Mouse (Mus musculus): ENCODE measurements at regions not wholly inside any gene's neighbourhood (a gene's known extent, or its start where the extent isn't known, plus 50 kb on each side); places are given as distances from the start of the nearest gene placed in this dataset.
A peak's percentile ranks its signal among the peaks of the same experiment; 100 is the strongest.

- H3K9ac ChIP-seq (ENCODE audit: low read length): no peak overlapping the region
- H3K9me3 ChIP-seq (ENCODE audit: control insufficient read depth, low read length): no peaks in the 10 kb centered on the region
- no peak for DNase-seq (ENCODE audit: low spot score)
- no peaks in the 10 kb centered on the region for H3K27me3 ChIP-seq (ENCODE audit: control insufficient read depth, insufficient read depth, low read length)
- 76% methylated on average over 4 of the region's 4 CpGs for WGBS
- no peaks in the 10 kb centered on the region for H3K4me1 ChIP-seq (replicated peaks; ENCODE audit: control insufficient read depth, insufficient read depth)
- no peak overlapping the region for H3K4me2 ChIP-seq (replicated peaks; ENCODE audit: low read depth)
- ATAC-seq (ENCODE audit: low FRiP score, low TSS enrichment): no peak
- TF ChIP-seq EP300 (optimal IDR thresholded peaks at IDR 0.05): no peak
- H3K36me3 ChIP-seq (ENCODE audit: control insufficient read depth, insufficient read depth, low read length): no peaks in the 10 kb centered on the region
- H3K4me3 ChIP-seq (ENCODE audit: low read depth, low read length): no peak overlapping the region
- H3K27ac ChIP-seq (replicated peaks): no peak overlapping the region
These were observed 266.0 kb upstream of the Arrdc4 start for GRCm38 (mm10) chr7:69015047-69015446.

- no peak overlapping the region for H3K9ac ChIP-seq (ENCODE audit: low read length)
- H3K36me3 ChIP-seq (ENCODE audit: control insufficient read depth, insufficient read depth, low read length): no peaks in the 10 kb centered on the region
- no peak overlapping the region for H3K4me3 ChIP-seq (ENCODE audit: low read depth, low read length)
- H3K27ac ChIP-seq (replicated peaks): no peak overlapping the region
- ATAC-seq (ENCODE audit: low FRiP score, low TSS enrichment) (no peak), DNase-seq (ENCODE audit: low spot score) (no peak)
- H3K4me1 ChIP-seq (replicated peaks; ENCODE audit: control insufficient read depth, insufficient read depth): no peaks in the 10 kb centered on the region
- WGBS: 80% methylated on average over 10 of the region's 10 CpGs
- no peak overlapping the region for H3K4me2 ChIP-seq (replicated peaks; ENCODE audit: low read depth)
- TF ChIP-seq EP300 (optimal IDR thresholded peaks at IDR 0.05): no peak
- TF ChIP-seq CTCF (IDR thresholded peaks at IDR 0.05; ENCODE audit: low read depth): no peak
- H3K9me3 ChIP-seq (ENCODE audit: control insufficient read depth, low read length): no peaks in the 10 kb centered on the region
- H3K27me3 ChIP-seq (ENCODE audit: control insufficient read depth, insufficient read depth, low read length): no peaks in the 10 kb centered on the region
These were observed 258.2 kb upstream of the Arrdc4 start for GRCm38 (mm10) chr7:69007237-69007636.

GRCm38 (mm10) chr7:68988061-68988460 is 239.0 kb upstream of the Arrdc4 start:
- ATAC-seq (ENCODE audit: low FRiP score, low TSS enrichment): no peak
- H3K9me3 ChIP-seq (ENCODE audit: control insufficient read depth, low read length): no peaks in the 10 kb centered on the region
- no peaks in the 10 kb centered on the region for H3K36me3 ChIP-seq (ENCODE audit: control insufficient read depth, insufficient read depth, low read length)
- TF ChIP-seq EP300 (optimal IDR thresholded peaks at IDR 0.05) (no peak), CTCF (IDR thresholded peaks at IDR 0.05; ENCODE audit: low read depth) (no peak)
- no peak overlapping the region for H3K4me3 ChIP-seq (ENCODE audit: low read depth, low read length)
- no peak overlapping the region for H3K9ac ChIP-seq (ENCODE audit: low read length)
- no peaks in the 10 kb centered on the region for H3K4me1 ChIP-seq (replicated peaks; ENCODE audit: control insufficient read depth, insufficient read depth)
- H3K4me2 ChIP-seq (replicated peaks; ENCODE audit: low read depth): no peak overlapping the region
- no peak for DNase-seq (ENCODE audit: low spot score)
- H3K27ac ChIP-seq (replicated peaks): no peak overlapping the region
- WGBS: 87% methylated on average over 4 of the region's 4 CpGs
- no peaks in the 10 kb centered on the region for H3K27me3 ChIP-seq (ENCODE audit: control insufficient read depth, insufficient read depth, low read length)

- no peak overlapping the region for H3K4me3 ChIP-seq (ENCODE audit: low read depth, low read length)
- WGBS: 26% methylated on average over 1 of the region's 1 CpGs
These were observed 234.9 kb upstream of the Arrdc4 start for GRCm38 (mm10) chr7:68983937-68984336.

GRCm38 (mm10) chr7:68982914-68983502 is 234.0 kb upstream of the Arrdc4 start:
- DNase-seq (ENCODE audit: low spot score) (no peak), ATAC-seq (ENCODE audit: low FRiP score, low TSS enrichment) (no peak)
- Histone ChIP-seq H3K4me3 (ENCODE audit: low read depth, low read length) (no peak overlapping the region), H3K27ac (replicated peaks) (no peak overlapping the region), H3K4me2 (replicated peaks; ENCODE audit: low read depth) (no peak overlapping the region), H3K36me3 (ENCODE audit: control insufficient read depth, insufficient read depth, low read length) (no peaks in the 10 kb centered on the region), H3K4me1 (replicated peaks; ENCODE audit: control insufficient read depth, insufficient read depth) (no peaks in the 10 kb centered on the region), H3K27me3 (ENCODE audit: control insufficient read depth, insufficient read depth, low read length) (no peaks in the 10 kb centered on the region), H3K9ac (ENCODE audit: low read length) (no peak overlapping the region), H3K9me3 (ENCODE audit: control insufficient read depth, low read length) (no peaks in the 10 kb centered on the region)
- TF ChIP-seq EP300 (optimal IDR thresholded peaks at IDR 0.05) (no peak), CTCF (IDR thresholded peaks at IDR 0.05; ENCODE audit: low read depth) (no peak)
- 75% methylated on average over 10 of the region's 10 CpGs for WGBS

More at GRCm38 (mm10) chr7:68983937-68984336, 234.9 kb upstream of the Arrdc4 start:
- no peak overlapping the region for H3K27ac ChIP-seq (replicated peaks)
- TF ChIP-seq EP300 (optimal IDR thresholded peaks at IDR 0.05) (no peak), CTCF (IDR thresholded peaks at IDR 0.05; ENCODE audit: low read depth) (no peak)
- no peak overlapping the region for H3K9ac ChIP-seq (ENCODE audit: low read length)
- ATAC-seq (ENCODE audit: low FRiP score, low TSS enrichment) (no peak), DNase-seq (ENCODE audit: low spot score) (no peak)
- H3K4me2 ChIP-seq (replicated peaks; ENCODE audit: low read depth): no peak overlapping the region
- H3K4me1 ChIP-seq (replicated peaks; ENCODE audit: control insufficient read depth, insufficient read depth): no peaks in the 10 kb centered on the region
- no peaks in the 10 kb centered on the region for H3K36me3 ChIP-seq (ENCODE audit: control insufficient read depth, insufficient read depth, low read length)
- H3K9me3 ChIP-seq (ENCODE audit: control insufficient read depth, low read length): no peaks in the 10 kb centered on the region
- H3K27me3 ChIP-seq (ENCODE audit: control insufficient read depth, insufficient read depth, low read length): no peaks in the 10 kb centered on the region

- TF ChIP-seq EP300 (optimal IDR thresholded peaks at IDR 0.05): no peak
- TF ChIP-seq CTCF (IDR thresholded peaks at IDR 0.05; ENCODE audit: low read depth): no peak
- H3K27me3 ChIP-seq (ENCODE audit: control insufficient read depth, insufficient read depth, low read length): no peaks in the 10 kb centered on the region
- no peak for DNase-seq (ENCODE audit: low spot score)
- peak overlapping the region; percentile 33 for H3K4me2 ChIP-seq (replicated peaks; ENCODE audit: low read depth)
- H3K27ac ChIP-seq (replicated peaks): no peak overlapping the region
- H3K4me3 ChIP-seq (ENCODE audit: low read depth, low read length): no peak overlapping the region
- ATAC-seq (ENCODE audit: low FRiP score, low TSS enrichment): no peak
- H3K36me3 ChIP-seq (ENCODE audit: control insufficient read depth, insufficient read depth, low read length): no peaks in the 10 kb centered on the region
- no peaks in the 10 kb centered on the region for H3K4me1 ChIP-seq (replicated peaks; ENCODE audit: control insufficient read depth, insufficient read depth)
- H3K9me3 ChIP-seq (ENCODE audit: control insufficient read depth, low read length): no peaks in the 10 kb centered on the region
- no peak overlapping the region for H3K9ac ChIP-seq (ENCODE audit: low read length)
- WGBS: 32% methylated on average over 4 of the region's 4 CpGs
These were observed 229.5 kb upstream of the Arrdc4 start for GRCm38 (mm10) chr7:68978576-68978975.
